Mouse (Mus musculus) MEL-GATA-1-ER (cell line): ENCODE data around the gene Mrvi1.
A peak's percentile ranks its signal among the peaks of the same experiment; 100 is the strongest.

ENCODE experiments used
- DNase-seq: peaks from one replicate; pipeline ENCODE4 v3.0.0-alpha.2; 2012; ENCODE audit warnings: low read depth; ENCODE audit errors: extremely low read depth

The Mrvi1 gene

GRCm38 (mm10) chr7:110981036-110981435 is 1.2 kb downstream of the Mrvi1 start:
- DNase-seq = no peak

- no peak for DNase-seq
Measured at GRCm38 (mm10) chr7:110977699-110978392, 4.4 kb downstream of the Mrvi1 start.

DNA sequence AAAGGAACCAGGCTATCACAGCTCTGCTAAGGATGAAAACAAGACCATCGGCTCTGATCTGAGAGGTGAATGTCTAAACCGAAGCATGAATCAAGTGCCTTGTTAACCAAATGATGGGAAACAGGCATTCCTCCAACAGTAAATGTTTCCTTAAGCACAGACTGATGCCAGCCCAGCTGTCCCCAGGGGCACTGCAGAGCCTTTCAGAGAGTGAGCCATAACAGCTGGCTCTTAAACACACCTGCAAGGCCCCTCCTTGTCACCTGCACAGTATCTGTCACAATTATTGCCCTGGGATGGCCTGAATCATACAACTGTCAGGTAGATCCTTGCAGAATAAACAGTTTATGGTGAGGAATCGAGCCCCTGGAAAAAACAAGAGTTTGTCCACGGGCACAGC is 8.8 kb downstream of the Mrvi1 start:
- no peak for DNase-seq

- DNase-seq = no peak
Measured at GRCm38 (mm10) chr7:110972796-110973195, 9.5 kb downstream of the Mrvi1 start.

DNA sequence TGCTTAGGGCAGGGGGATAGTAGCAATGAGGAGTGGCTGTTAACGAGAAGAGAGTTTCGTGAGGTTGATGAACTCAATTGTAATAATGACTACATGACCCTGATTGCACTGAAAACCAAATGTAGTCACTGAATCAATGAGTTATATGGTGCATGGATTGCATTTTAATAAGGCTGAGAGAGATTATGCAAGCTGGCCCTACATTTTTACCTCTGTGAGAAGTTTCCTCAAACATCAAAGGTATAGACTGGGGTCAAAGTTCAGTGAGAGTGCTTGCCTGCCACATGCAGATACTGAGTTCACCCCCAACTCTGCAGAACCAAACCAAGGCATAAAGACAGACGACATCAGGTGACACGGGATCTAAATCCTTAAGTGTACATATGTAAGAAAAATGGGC is 14.9 kb downstream of the Mrvi1 start:
- DNase-seq = no peak

- no peak for DNase-seq
Measured at GRCm38 (mm10) chr7:110966853-110967252, 15.4 kb downstream of the Mrvi1 start.

DNA sequence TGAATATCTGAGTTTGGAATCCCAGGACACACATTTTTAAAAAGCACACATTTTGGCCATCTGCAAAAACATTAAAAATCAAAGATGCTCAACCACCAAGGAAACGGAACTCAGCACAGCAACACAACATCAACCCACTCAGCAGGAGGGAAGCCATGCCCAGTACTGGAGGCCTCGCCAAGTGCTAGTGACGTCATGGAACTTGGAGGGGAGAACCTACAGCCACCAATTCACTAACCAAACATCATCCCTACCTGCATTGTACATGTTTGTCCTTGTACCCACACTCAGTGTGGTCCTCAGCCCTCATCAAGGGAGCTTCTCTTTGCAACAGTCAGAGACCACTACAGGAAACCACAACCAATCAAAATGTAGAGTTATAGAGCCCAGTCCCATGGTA is 16.9 kb downstream of the Mrvi1 start:
- DNase-seq = no peak

- no peak for DNase-seq
Measured at GRCm38 (mm10) chr7:110963655-110963997, 18.6 kb downstream of the Mrvi1 start.

- no peak for DNase-seq
Measured at GRCm38 (mm10) chr7:110962943-110963654, 19.2 kb downstream of the Mrvi1 start.

DNA sequence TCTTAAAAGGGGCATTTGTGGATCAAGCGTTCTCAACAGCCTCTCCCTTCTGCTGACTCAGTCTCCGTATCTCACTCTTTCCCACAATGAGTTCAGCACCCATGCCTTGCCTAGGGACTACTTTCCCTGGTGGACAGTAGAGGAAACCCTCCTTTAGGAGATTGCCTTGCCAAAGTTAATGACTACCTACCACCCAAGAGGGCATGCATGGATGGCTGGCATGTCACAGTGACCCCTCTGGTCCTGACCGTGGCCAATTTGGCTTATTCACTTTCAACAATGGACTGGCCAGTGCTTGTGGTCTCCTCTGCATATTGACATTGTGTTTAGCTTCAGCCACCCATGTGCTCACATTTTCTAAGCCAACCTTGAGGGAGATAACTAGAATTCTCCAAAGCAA is 19.8 kb downstream of the Mrvi1 start:
- no peak for DNase-seq

- DNase-seq = no peak
Measured at GRCm38 (mm10) chr7:110956422-110957170, 25.7 kb downstream of the Mrvi1 start.

DNA sequence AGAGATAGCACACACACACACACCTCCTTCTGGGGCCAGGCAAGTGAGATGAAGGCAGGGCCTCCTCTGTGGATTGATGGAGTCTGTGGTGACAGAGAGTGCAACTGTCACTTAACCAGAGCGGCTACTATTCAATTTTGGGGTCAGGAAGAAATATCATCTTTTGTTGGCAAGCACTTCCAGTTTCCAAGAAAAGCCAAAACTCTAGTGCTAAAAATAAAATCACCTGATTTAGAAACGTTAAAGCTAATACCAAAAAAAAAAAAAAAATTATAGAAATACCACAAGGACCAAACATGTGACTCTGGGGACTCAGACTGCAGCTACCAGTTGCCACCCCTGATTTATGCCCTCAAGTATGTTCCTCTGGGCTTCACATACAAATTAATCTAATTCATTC is 26.7 kb downstream of the Mrvi1 start:
- no peak for DNase-seq

DNA sequence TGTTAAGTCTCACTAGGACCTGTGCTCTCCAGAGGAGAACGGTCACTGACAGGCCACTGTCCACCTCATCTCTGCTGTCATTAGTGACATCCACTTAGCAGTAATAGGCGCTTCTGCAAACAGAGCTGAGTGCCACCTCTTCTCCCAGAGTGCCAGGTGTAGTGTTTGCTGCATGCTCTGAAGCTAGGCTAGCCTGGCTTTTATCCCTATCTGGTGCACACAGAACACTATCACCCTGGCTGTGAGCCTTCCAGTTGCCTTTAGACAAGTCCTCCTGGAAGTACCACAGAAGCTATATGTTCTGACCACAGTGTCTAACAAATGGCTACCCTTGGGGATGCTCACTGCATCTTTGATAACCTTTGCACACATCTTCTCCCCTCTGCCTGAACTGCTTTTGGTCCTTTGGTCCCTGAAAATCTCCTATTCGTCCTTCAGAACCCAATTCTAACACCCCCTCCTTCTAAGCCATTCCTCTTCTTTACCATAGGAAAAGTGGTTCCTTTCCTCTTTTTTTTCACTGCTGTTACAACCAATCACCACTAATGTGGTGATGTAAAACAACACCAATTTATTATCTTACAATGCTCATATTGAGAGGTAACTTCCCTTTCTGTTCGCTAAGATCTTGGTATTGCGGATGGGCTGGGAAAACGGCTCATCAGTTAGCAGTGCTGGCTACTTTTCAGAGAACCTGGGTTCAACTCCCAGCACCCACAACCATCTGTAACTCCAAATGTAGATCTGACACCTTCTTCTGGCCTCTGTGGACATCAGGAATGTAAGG is 28.0 kb downstream of the Mrvi1 start:
- DNase-seq = peak; percentile 82

DNA sequence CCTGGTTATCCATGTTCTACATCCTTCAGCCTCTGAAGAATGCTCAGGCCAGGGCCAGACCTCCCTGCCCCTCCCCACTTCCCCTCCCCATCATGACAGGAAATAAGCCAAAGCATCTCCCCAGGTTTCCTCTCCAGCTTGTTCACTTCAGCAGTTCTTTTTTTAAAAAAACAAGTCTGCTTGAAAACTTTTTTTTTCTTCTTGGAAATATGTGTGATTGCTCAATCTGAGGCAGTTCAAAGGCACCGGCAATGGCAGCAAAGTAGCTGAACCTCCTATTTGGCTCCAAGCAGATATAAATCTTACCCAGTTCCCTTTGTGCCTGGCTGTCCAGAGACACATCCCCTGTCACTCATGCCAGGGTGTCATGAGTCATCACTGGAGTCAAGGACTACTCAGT is 29.1 kb downstream of the Mrvi1 start:
- no peak for DNase-seq

- no peak for DNase-seq
Measured at GRCm38 (mm10) chr7:110950621-110950925, 31.7 kb downstream of the Mrvi1 start.

DNA sequence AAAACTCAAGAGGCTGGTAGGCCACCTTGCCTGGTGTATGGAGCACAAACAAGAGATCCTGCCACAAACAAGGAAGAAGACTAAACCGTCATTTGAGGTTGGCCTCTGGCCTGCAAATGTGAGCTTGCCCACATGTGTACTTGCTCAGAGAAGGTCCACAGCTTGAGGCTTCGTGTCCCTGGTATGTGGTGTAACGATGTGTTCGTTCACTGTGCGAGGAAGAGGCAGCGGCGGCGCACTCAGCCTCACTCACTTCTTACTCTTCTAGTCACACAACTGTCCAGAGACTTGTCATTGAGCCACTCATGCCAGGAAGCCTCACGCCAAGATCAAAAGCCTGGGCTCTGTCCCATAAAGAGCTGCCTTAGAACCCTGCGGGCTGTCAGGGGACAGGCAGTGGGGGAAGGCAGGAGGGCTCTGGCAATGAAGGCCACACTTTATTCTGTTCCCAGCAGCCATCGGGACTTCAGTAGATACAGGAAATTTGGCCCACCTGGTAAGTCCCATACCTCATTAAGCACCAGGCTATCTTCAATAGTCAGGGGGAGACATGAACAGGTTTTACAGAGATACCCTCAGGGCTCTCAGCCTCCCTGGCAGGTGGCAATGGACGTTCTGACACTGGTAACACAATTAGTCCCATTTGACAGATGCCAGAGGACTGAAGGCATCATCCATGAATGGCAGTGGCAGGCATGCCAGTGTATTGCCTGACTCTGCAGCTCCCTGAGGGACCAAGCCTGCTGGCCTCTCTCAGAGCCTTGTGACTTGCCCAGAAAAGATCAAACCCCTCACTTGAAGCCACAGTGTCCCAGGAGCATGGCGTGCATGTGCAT is 32.3 kb downstream of the Mrvi1 start:
- no peak for DNase-seq

DNA sequence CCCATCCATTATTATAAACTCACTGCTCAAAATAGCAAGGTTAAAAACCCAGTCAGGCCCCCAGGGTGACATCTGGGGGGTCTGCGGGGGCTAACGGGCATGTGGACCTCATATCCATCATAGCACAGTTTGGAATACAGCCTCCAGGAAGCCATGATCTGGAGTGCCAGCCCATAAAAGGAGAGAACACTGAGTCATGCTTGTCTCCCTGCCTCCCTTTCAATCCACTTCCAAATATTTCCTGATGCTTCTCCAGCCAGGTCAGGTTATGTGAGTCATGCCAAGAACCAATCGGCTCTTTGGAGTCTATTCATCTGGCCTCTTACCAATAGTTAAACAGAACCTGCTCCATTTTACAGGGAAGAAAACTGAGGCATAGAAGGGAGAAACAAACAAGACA is 33.7 kb downstream of the Mrvi1 start:
- no peak for DNase-seq

GRCm38 (mm10) chr7:110947616-110948015 is 34.6 kb downstream of the Mrvi1 start:
- peak; percentile 66 for DNase-seq

- peak; percentile 53 for DNase-seq
Measured at GRCm38 (mm10) chr7:110946731-110947130, 35.5 kb downstream of the Mrvi1 start.

DNA sequence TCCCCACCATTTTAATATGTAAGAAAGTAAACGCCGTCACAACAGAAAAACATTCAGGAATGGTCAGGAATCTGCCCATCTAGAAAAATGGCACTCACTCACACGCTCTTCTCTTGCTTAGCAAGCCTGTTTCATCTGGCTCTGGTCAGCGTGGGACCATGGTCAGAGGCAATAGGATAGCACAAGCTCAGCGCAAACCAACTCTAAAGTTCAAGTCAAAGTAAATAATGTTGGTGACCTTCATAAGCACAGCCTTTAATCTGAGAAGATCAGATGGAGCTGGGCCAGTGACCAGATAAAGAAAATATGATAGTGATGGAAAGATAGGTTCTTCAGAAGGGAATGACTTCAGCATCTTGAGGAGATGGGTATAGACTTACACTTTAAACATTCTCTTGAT is 37.9 kb downstream of the Mrvi1 start:
- DNase-seq = no peak
